Mouse (Mus musculus) forebrain, embryonic 11.5 days (tissue): ENCODE results near the gene C1qc. TPM values are rescaled to one million over a fixed set of nuclear protein-coding genes. Genes with fewer than 3 reads are reported as not detected.

Source experiments
- polyA plus RNA-seq: library from polyadenylated mRNA; unstranded; fragments of >200 nt; fragmentation: Nextera tagmentation; extraction: Ambion mirVana; gene quantifications from 2 replicates; pipeline ENCODE4 v1.2.1, GENCODE M21; 2014

C1qc gene
- polyA plus RNA-seq, 1 experiment from 2014 or later, result 10.0 TPM

Other genes starting within 250 kb of the C1qc start
- gene Ephb2, start 57.1 kb downstream of the C1qc start, polyA plus RNA-seq, result 35.8 and 36.9 TPM in 2 replicates
- gene C1qb, start 6.9 kb downstream of the C1qc start, polyA plus RNA-seq, result 19.7 and 21.1 TPM in 2 replicates
- 8.2 and 11.3 TPM in 2 replicates for gene C1qa, start 5.7 kb upstream of the C1qc start, polyA plus RNA-seq
- gene Epha8, start 63.8 kb upstream of the C1qc start, polyA plus RNA-seq, result 0.72 and 0.77 TPM in 2 replicates
- 5.9 and 6.7 TPM in 2 replicates for gene Zbtb40, start 155.7 kb upstream of the C1qc start, polyA plus RNA-seq